Mouse (Mus musculus) adrenal gland, postnatal 14 days (tissue): ENCODE measurements at regions not wholly inside any gene's neighbourhood (a gene's known extent, or its start where the extent isn't known, plus 50 kb on each side); places are given as distances from the start of the nearest gene placed in this dataset.
A peak's percentile ranks its signal among the peaks of the same experiment; 100 is the strongest.
"Not testable (repeated sequence)": the region's sequence is repeated elsewhere in the genome, so short reads cannot be mapped to it uniquely, and the experiment has no call there.

Experiments used
- DNase-seq: peaks from one replicate; pipeline ENCODE4 v3.0.0; 2021; ENCODE audit warnings: mixed read lengths

GRCm38 (mm10) chrX:103129347-103129746 is 57.1 kb downstream of the Nap1l2 start:
- DNase-seq, result not testable (repeated sequence)

- DNase-seq, result no peak
Measured at GRCm38 (mm10) chrX:103109181-103109580, 77.3 kb downstream of the Nap1l2 start.

GRCm38 (mm10) chrX:103067730-103068621 is 118.5 kb downstream of the Nap1l2 start:
- DNase-seq, result not testable (repeated sequence)

- DNase-seq, result not testable (repeated sequence)
Measured at GRCm38 (mm10) chrX:103067107-103067506, 119.3 kb downstream of the Nap1l2 start.

GRCm38 (mm10) chrX:103026256-103027028 is 98.3 kb downstream of the 1700018G05Rik start:
- peak; percentile 7 for DNase-seq

GRCm38 (mm10) chrX:103025495-103025894 is 97.3 kb downstream of the 1700018G05Rik start:
- not testable (repeated sequence) for DNase-seq

- DNase-seq, result not testable (repeated sequence)
Measured at GRCm38 (mm10) chrX:103013425-103014057, 85.4 kb downstream of the 1700018G05Rik start.

GRCm38 (mm10) chrX:103012298-103013243 is 84.4 kb downstream of the 1700018G05Rik start:
- DNase-seq, result not testable (repeated sequence)

- not testable (repeated sequence) for DNase-seq
Measured at GRCm38 (mm10) chrX:102993956-102994355, 65.8 kb downstream of the 1700018G05Rik start.
